Mouse (Mus musculus) small intestine, adult 2 months (tissue): ENCODE measurements around the gene Polr3gl.

ENCODE experiments used
- CTCF ChIP-seq: fragments of 200-500 bp; IDR thresholded peaks from 2 replicates; pipeline ENCODE4 v1.5.1; 2012; ENCODE audit warnings: low read depth, mild to moderate bottlenecking, control low read depth, inconsistent platforms, low read length, moderate library complexity, mixed read lengths; ENCODE audit not compliant: insufficient replicate concordance, insufficient read length; ENCODE audit errors: extremely low read depth
- POLR2A ChIP-seq: fragments of 200-500 bp; IDR thresholded peaks from 2 replicates; pipeline ENCODE4 v1.6.1; 2012; ENCODE audit warnings: low read depth, mild to moderate bottlenecking, control low read depth, inconsistent platforms, low read length, moderate library complexity

GRCm38 (mm10) chr3:96569506-96569905, 24.5 kb downstream of the Polr3gl start:
- TF ChIP-seq CTCF: no peak
- no peak for TF ChIP-seq POLR2A
